Mouse (Mus musculus): ENCODE results near the gene Slc43a1. TPM values are rescaled to one million over a fixed set of nuclear protein-coding genes. Genes with fewer than 3 reads are reported as not detected.

The Slc43a1 gene
- total and polyA plus RNA-seq, 2 experiments: 10.0 to 12.1 TPM

- H3K27ac ChIP-seq (replicated peaks; ENCODE audit: insufficient read depth, low read depth, low read length): no peak overlapping the region
- H3K4me3 ChIP-seq (ENCODE audit: insufficient read depth, low read depth, low read length): peak overlapping the region; percentile 38; the same call in 1 of the 2 replicates
- peak overlapping the region; percentile 19 for H3K9ac ChIP-seq (ENCODE audit: low read depth, low read length)
- peaks cover 6% of the 10 kb centered on the region for H3K27me3 ChIP-seq (ENCODE audit: control insufficient read depth, insufficient read depth, low read length)
- no peaks in the 10 kb centered on the region for H3K36me3 ChIP-seq (ENCODE audit: control insufficient read depth, insufficient read depth, low read length)
- no peaks in the 10 kb centered on the region for H3K79me2 ChIP-seq (ENCODE audit: control insufficient read depth, insufficient read depth, low read length)
- H3K4me1 ChIP-seq (ENCODE audit: control insufficient read depth, insufficient read depth, low read length): no peaks in the 10 kb centered on the region
- 2% methylated on average over 78 of the region's 78 CpGs for WGBS
- no peak for TF ChIP-seq POLR2A (IDR thresholded peaks at IDR 0.05; ENCODE audit: extremely low read depth, insufficient read depth, low read length)
- TF ChIP-seq CTCF (IDR thresholded peaks at IDR 0.05; ENCODE audit: low read depth, low read length): 0 out of 2 replicates have a peak, but pooled peaks have one; percentile 5
- DNase-seq (ENCODE audit: extremely low read depth, low read depth, low spot score): peak; percentile 39
These were observed 33.6 kb downstream of the Slc43a1 start for GRCm38 (mm10) chr2:84872105-84872716.

- TF ChIP-seq CTCF (IDR thresholded peaks at IDR 0.05; ENCODE audit: low read depth, low read length) (no peak), POLR2A (IDR thresholded peaks at IDR 0.05; ENCODE audit: extremely low read depth, insufficient read depth, low read length) (no peak)
- H3K4me3 ChIP-seq (ENCODE audit: insufficient read depth, low read depth, low read length): no peak overlapping the region
- H3K9ac ChIP-seq (ENCODE audit: low read depth, low read length): no peak overlapping the region
- H3K79me2 ChIP-seq (ENCODE audit: control insufficient read depth, insufficient read depth, low read length): no peaks in the 10 kb centered on the region
- H3K27me3 ChIP-seq (ENCODE audit: control insufficient read depth, insufficient read depth, low read length): peaks cover 3% of the 10 kb centered on the region; the same call in 1 of the 2 replicates
- no peak for DNase-seq (ENCODE audit: extremely low read depth, low read depth, low spot score)
- no peaks in the 10 kb centered on the region for H3K4me1 ChIP-seq (ENCODE audit: control insufficient read depth, insufficient read depth, low read length)
- 56% methylated on average over 6 of the region's 6 CpGs for WGBS
- no peak overlapping the region for H3K27ac ChIP-seq (replicated peaks; ENCODE audit: insufficient read depth, low read depth, low read length)
- no peaks in the 10 kb centered on the region for H3K36me3 ChIP-seq (ENCODE audit: control insufficient read depth, insufficient read depth, low read length)
These were observed 37.2 kb downstream of the Slc43a1 start for GRCm38 (mm10) chr2:84875842-84876241.

GRCm38 (mm10) chr2:84880590-84880989, 41.9 kb downstream of the Slc43a1 start:
- Histone ChIP-seq H3K4me1 (ENCODE audit: control insufficient read depth, insufficient read depth, low read length) (peaks cover 10% of the 10 kb centered on the region; the same call in 1 of the 2 replicates), H3K36me3 (ENCODE audit: control insufficient read depth, insufficient read depth, low read length) (no peaks in the 10 kb centered on the region), H3K4me3 (ENCODE audit: insufficient read depth, low read depth, low read length) (no peak overlapping the region), H3K27ac (replicated peaks; ENCODE audit: insufficient read depth, low read depth, low read length) (no peak overlapping the region), H3K79me2 (ENCODE audit: control insufficient read depth, insufficient read depth, low read length) (no peaks in the 10 kb centered on the region), H3K27me3 (ENCODE audit: control insufficient read depth, insufficient read depth, low read length) (no peaks in the 10 kb centered on the region), H3K9ac (ENCODE audit: low read depth, low read length) (no peak overlapping the region)
- TF ChIP-seq CTCF (IDR thresholded peaks at IDR 0.05; ENCODE audit: low read depth, low read length) (no peak), POLR2A (IDR thresholded peaks at IDR 0.05; ENCODE audit: extremely low read depth, insufficient read depth, low read length) (no peak)
- no peak for DNase-seq (ENCODE audit: extremely low read depth, low read depth, low spot score)
- WGBS: 87% methylated on average over 8 of the region's 8 CpGs

GRCm38 (mm10) chr2:84882606-84883005, 44.0 kb downstream of the Slc43a1 start:
- Histone ChIP-seq H3K36me3 (ENCODE audit: control insufficient read depth, insufficient read depth, low read length) (no peaks in the 10 kb centered on the region), H3K4me3 (ENCODE audit: insufficient read depth, low read depth, low read length) (no peak overlapping the region), H3K4me1 (ENCODE audit: control insufficient read depth, insufficient read depth, low read length) (peaks cover 14% of the 10 kb centered on the region; the same call in 1 of the 2 replicates), H3K27ac (replicated peaks; ENCODE audit: insufficient read depth, low read depth, low read length) (no peak overlapping the region), H3K27me3 (ENCODE audit: control insufficient read depth, insufficient read depth, low read length) (peaks cover 7% of the 10 kb centered on the region), H3K79me2 (ENCODE audit: control insufficient read depth, insufficient read depth, low read length) (no peaks in the 10 kb centered on the region), H3K9ac (ENCODE audit: low read depth, low read length) (no peak overlapping the region)
- no peak for DNase-seq (ENCODE audit: extremely low read depth, low read depth, low spot score)
- 7% methylated on average over 23 of the region's 23 CpGs for WGBS
- TF ChIP-seq POLR2A (IDR thresholded peaks at IDR 0.05; ENCODE audit: extremely low read depth, insufficient read depth, low read length) (no peak), CTCF (IDR thresholded peaks at IDR 0.05; ENCODE audit: low read depth, low read length) (no peak)

- 15% methylated on average over 6 of the region's 6 CpGs for WGBS
- H3K27me3 ChIP-seq (ENCODE audit: control insufficient read depth, insufficient read depth, low read length): peaks cover 10% of the 10 kb centered on the region
- DNase-seq (ENCODE audit: extremely low read depth, low read depth, low spot score): peak; percentile 44
These were observed 44.4 kb downstream of the Slc43a1 start for GRCm38 (mm10) chr2:84883084-84883483.

GRCm38 (mm10) chr2:84883530-84883929, 44.9 kb downstream of the Slc43a1 start:
- TF ChIP-seq CTCF (IDR thresholded peaks at IDR 0.05; ENCODE audit: low read depth, low read length) (no peak), POLR2A (IDR thresholded peaks at IDR 0.05; ENCODE audit: extremely low read depth, insufficient read depth, low read length) (no peak)
- no peak overlapping the region for H3K27ac ChIP-seq (replicated peaks; ENCODE audit: insufficient read depth, low read depth, low read length)
- DNase-seq (ENCODE audit: extremely low read depth, low read depth, low spot score): no peak

More at GRCm38 (mm10) chr2:84883084-84883483, 44.4 kb downstream of the Slc43a1 start:
- TF ChIP-seq POLR2A (IDR thresholded peaks at IDR 0.05; ENCODE audit: extremely low read depth, insufficient read depth, low read length) (no peak), CTCF (IDR thresholded peaks at IDR 0.05; ENCODE audit: low read depth, low read length) (no peak)
- no peak overlapping the region for H3K9ac ChIP-seq (ENCODE audit: low read depth, low read length)
- H3K4me1 ChIP-seq (ENCODE audit: control insufficient read depth, insufficient read depth, low read length): peaks cover 14% of the 10 kb centered on the region; the same call in 1 of the 2 replicates
- no peak overlapping the region for H3K4me3 ChIP-seq (ENCODE audit: insufficient read depth, low read depth, low read length)
- H3K36me3 ChIP-seq (ENCODE audit: control insufficient read depth, insufficient read depth, low read length): no peaks in the 10 kb centered on the region
- no peak overlapping the region for H3K27ac ChIP-seq (replicated peaks; ENCODE audit: insufficient read depth, low read depth, low read length)
- H3K79me2 ChIP-seq (ENCODE audit: control insufficient read depth, insufficient read depth, low read length): no peaks in the 10 kb centered on the region

More at GRCm38 (mm10) chr2:84883530-84883929, 44.9 kb downstream of the Slc43a1 start:
- Histone ChIP-seq H3K27me3 (ENCODE audit: control insufficient read depth, insufficient read depth, low read length) (peaks cover 11% of the 10 kb centered on the region), H3K79me2 (ENCODE audit: control insufficient read depth, insufficient read depth, low read length) (no peaks in the 10 kb centered on the region), H3K9ac (ENCODE audit: low read depth, low read length) (no peak overlapping the region), H3K4me1 (ENCODE audit: control insufficient read depth, insufficient read depth, low read length) (peaks cover 14% of the 10 kb centered on the region; the same call in 1 of the 2 replicates), H3K4me3 (ENCODE audit: insufficient read depth, low read depth, low read length) (no peak overlapping the region), H3K36me3 (ENCODE audit: control insufficient read depth, insufficient read depth, low read length) (no peaks in the 10 kb centered on the region)
- WGBS: 43% methylated on average over 11 of the region's 11 CpGs
